Mouse (Mus musculus) left cerebral cortex, postnatal 4 days (tissue): ENCODE measurements around the gene Gm527. TPM values are rescaled to one million over a fixed set of nuclear protein-coding genes. Genes with fewer than 3 reads are reported as not detected.

Experiments
- total RNA-seq, 2 experiments: library from RNA; stranded (reverse); gene quantifications; 2 replicates each; pipeline ENCODE4 v1.2.3; 2021

The Gm527 gene
- total RNA-seq, 2 experiments from 2014 or later = 17.7 to 22.4 TPM

Other genes starting within 250 kb of the Gm527 start
- 10 to 100 TPM; 32.3 to 32.5 TPM for gene Klhl28, start 47.6 kb downstream of the Gm527 start, total RNA-seq
- gene Togaram1, start 47.9 kb downstream of the Gm527 start, total RNA-seq = 10 to 100 TPM; 32.1 to 32.4 TPM
- 10 to 100 TPM; 60.2 to 62.9 TPM for gene Prpf39, start 118.4 kb downstream of the Gm527 start, total RNA-seq
- 100 to 1,000 TPM; 168 to 186 TPM for gene Fkbp3, start 156.1 kb downstream of the Gm527 start, total RNA-seq
- gene Fancm, start 157.7 kb downstream of the Gm527 start, total RNA-seq = 10 to 100 TPM; 13.0 to 18.6 TPM